Mouse (Mus musculus) bone marrow macrophage, adult 2 months (primary cell): ENCODE data around the gene Ppp6r3.

Experiments used
- CTCF ChIP-seq: IDR thresholded peaks from 2 replicates; pipeline ENCODE4 v1.5.1; 2012; ENCODE audit warnings: low read depth, mild to moderate bottlenecking, low read length, moderate library complexity
- POLR2A ChIP-seq: IDR thresholded peaks from 2 replicates; pipeline ENCODE4 v1.6.1; 2012; ENCODE audit warnings: mild to moderate bottlenecking, low read depth, low read length, borderline replicate concordance

DNA sequence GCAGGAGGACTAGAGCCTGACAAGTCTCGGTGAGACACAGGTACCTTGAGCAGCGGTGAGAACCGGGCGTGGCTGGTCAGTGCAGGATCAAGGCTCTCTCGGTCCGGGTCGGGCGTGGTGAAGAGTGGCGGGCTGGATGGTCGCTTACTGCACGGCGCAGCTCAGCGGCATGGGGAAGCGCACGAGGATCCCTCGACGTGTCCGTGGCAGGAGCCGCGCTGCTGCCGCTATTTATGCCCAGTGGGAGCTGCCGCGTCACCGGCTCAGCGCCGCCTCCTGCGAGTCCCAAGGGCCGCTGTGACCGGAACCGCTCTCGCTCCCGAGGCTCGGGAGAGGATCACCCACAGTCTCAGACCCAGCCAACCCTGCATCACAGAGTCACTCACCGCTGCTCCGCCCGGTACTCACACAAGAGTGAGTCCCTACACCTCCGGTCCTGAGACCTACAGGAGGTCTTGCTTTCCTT lies 161.2 kb downstream of the Ppp6r3 start, which contains the start of gene Gal:
- TF ChIP-seq CTCF (no peak), POLR2A (no peak)
